Mouse (Mus musculus) kidney, adult 18-20 months (tissue): ENCODE results near the gene Marveld1.
A peak's percentile ranks its signal among the peaks of the same experiment; 100 is the strongest.

Source experiments
- DNase-seq: peaks from one replicate; pipeline ENCODE4 v3.0.0; 2021

The Marveld1 gene

GRCm38 (mm10) chr19:42176841-42177240, 29.6 kb downstream of the Marveld1 start:
- no peak for DNase-seq

GRCm38 (mm10) chr19:42177461-42177860, 30.3 kb downstream of the Marveld1 start:
- no peak for DNase-seq

- DNase-seq, result no peak
Observed at GRCm38 (mm10) chr19:42179356-42179755, 32.2 kb downstream of the Marveld1 start.

- DNase-seq, result no peak
Observed at GRCm38 (mm10) chr19:42182673-42183072, 35.5 kb downstream of the Marveld1 start.

- no peak for DNase-seq
Observed at GRCm38 (mm10) chr19:42189735-42190134, 42.5 kb downstream of the Marveld1 start.

- peak; percentile 73 for DNase-seq
Observed at GRCm38 (mm10) chr19:42190494-42190893, 43.3 kb downstream of the Marveld1 start.

- no peak for DNase-seq
Observed at GRCm38 (mm10) chr19:42193311-42193710, 46.1 kb downstream of the Marveld1 start.

- peak; percentile 11 for DNase-seq
Observed at GRCm38 (mm10) chr19:42196378-42196777, 49.2 kb downstream of the Marveld1 start.

- DNase-seq, result no peak
Observed at GRCm38 (mm10) chr19:42197066-42197465, 49.9 kb downstream of the Marveld1 start.

- no peak for DNase-seq
Observed at GRCm38 (mm10) chr19:42198026-42198425, 50.8 kb downstream of the Marveld1 start.
